In the genomic region with DNA sequence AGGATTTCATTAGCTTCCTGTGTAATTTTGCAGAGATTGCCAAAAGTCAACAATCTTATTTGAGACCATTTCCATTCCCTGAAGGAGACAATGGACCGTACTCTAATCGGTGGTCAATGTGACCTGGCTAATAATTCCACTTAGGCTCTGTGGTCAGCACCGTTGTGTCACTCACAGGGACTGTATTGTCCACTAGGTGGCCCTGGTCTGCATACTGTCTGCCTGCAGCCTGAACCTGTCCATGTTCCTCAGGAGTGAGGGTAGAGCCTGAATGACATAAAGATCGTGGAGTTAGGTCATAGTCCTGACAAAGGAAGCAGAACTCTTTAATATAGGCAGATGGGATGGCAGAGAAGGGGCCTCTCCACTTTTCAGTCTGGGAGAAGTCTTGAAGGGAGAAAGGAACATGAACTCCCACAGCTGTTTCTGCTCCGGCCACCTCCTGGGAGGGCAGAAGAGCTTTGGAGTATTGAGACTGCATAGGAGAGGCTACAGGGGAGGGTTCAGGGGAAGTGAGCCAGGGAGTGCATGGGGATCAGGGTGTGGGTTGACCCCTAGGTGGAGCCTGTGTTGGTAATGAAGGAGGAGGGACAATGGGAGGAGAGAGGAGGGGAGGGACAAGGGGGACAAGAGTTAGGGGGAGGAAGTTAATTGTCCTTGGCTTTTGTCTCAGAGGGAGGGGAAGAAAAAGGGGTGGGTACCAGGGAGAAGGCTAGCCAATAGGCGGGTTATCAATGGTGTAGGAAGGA, we compare ENCODE assay signal across 9 mouse cellular contexts. TPM values are rescaled to one million over a fixed set of nuclear protein-coding genes. Genes with fewer than 3 reads are reported as not detected.
A peak's percentile ranks its signal among the peaks of the same experiment; 100 is the strongest.
DNase-seq lines count a peak whose midpoint lies in the region; ATAC-seq lines count a peak whose summit lies in the region.
"Had no signal": no experiment of that assay in that cellular context is flagged by ENCODE, and none has a peak within 500 bp of the region (broad histone marks: within the 10 kb centered on the region; RNA-seq: fewer than 3 reads in every experiment).

No protein-coding gene starts in this region.

- peak; percentile 75 for ATAC-seq in megakaryocyte progenitor cell, adult 5-6 weeks (replicated peaks; ENCODE audit: poor library complexity)

- DNase-seq in adrenal gland, adult 2 months: peak; percentile 61
- no peak for DNase-seq in adrenal gland, postnatal 4 days (ENCODE audit: low spot score in 2 of 2)
- peak; percentile 26 for DNase-seq in right cerebral cortex, postnatal 14 days
- DNase-seq in right cerebral cortex, postnatal 4 days: no peak
- DNase-seq in kidney, adult 9 months: peak; percentile 48
- no peak for DNase-seq in frontal cortex, postnatal 14 days (ENCODE audit: low spot score in 2 of 2)
- no peak for DNase-seq in spleen, postnatal 4 days (ENCODE audit: low spot score in 2 of 2)

RNA-seq across cellular contexts. Expression of gene Srprb, which starts 27.0 kb away (rescaled TPM):
- 10 to 100 TPM; 40.7 to 44.0 TPM for total RNA-seq in adrenal gland, adult 2 months (2021)
- polyA plus RNA-seq in adrenal gland, adult 2 months (2012; rRNA removed): 59.4 and 65.7 TPM in 2 replicates
- 10 to 100 TPM; 27.2 to 27.6 TPM for total RNA-seq in adrenal gland, postnatal 4 days (2021)
- 21.2 and 25.4 TPM in 2 replicates for total RNA-seq in megakaryocyte progenitor cell, adult 5-6 weeks (2015)
- total RNA-seq in megakaryocyte progenitor cell, adult 5-6 weeks (2017): 19.3 and 23.8 TPM in 2 replicates

RNA-seq across cellular contexts. Expression of gene Gm20425, which starts 55.2 kb away (rescaled TPM):
- 10 to 100 TPM; 13.3 to 20.2 TPM for total RNA-seq in adrenal gland, adult 2 months (2021)
- polyA plus RNA-seq in adrenal gland, adult 2 months (2012; rRNA removed): 0.06 TPM in 1 of 2 replicates, not detected in the other
- total RNA-seq in adrenal gland, postnatal 4 days (2021): 10 to 100 TPM; 12.4 to 14.8 TPM
- total RNA-seq in megakaryocyte progenitor cell, adult 5-6 weeks (2015): not detected in 2 replicates
- 5.2 TPM in 1 of 2 replicates, not detected in the other for total RNA-seq in megakaryocyte progenitor cell, adult 5-6 weeks (2017)
- polyA plus RNA-seq: heart, embryonic 13.5 days had no signal

RNA-seq across cellular contexts. Expression of gene Trf, which starts 55.3 kb away (rescaled TPM):
- 100 to 1,000 TPM; 241 to 278 TPM for total RNA-seq in adrenal gland, adult 2 months (2021)
- polyA plus RNA-seq in adrenal gland, adult 2 months (2012; rRNA removed): 430 and 1,156 TPM in 2 replicates
- total RNA-seq in adrenal gland, postnatal 4 days (2021): 1,000 to 10,000 TPM in 1 of 2 experiments, 100 to 1,000 TPM in 1; 136 to 2,496 TPM
- total RNA-seq in megakaryocyte progenitor cell, adult 5-6 weeks (2015): 108 and 152 TPM in 2 replicates
- total RNA-seq in megakaryocyte progenitor cell, adult 5-6 weeks (2017): 62.9 and 87.2 TPM in 2 replicates

Comparison
In these comparisons a context has a peak if more than half of its experiments do, and no peak if none do; other contexts are left out.
1. DNase-seq: peak in adrenal gland, adult 2 months (single experiment), right cerebral cortex, postnatal 14 days (single experiment) and kidney, adult 9 months (single experiment); none in adrenal gland, postnatal 4 days (0 of 2), right cerebral cortex, postnatal 4 days (single experiment), frontal cortex, postnatal 14 days (0 of 2) and spleen, postnatal 4 days (0 of 2).